Mouse (Mus musculus) MEL (cell line): Measurements from ENCODE around the gene Myh3. TPM values are rescaled to one million over a fixed set of nuclear protein-coding genes. Genes with fewer than 3 reads are reported as not detected.

ENCODE experiments used
- DNase-seq: peaks from one replicate; pipeline ENCODE4 v3.0.0; 2011; ENCODE audit warnings: low read depth, low spot score
- H3K27ac ChIP-seq: 2 replicates; pipeline ENCODE4 v1.5.1; 2012; ENCODE audit warnings: low read depth, mild to moderate bottlenecking, control low read depth, low read length, moderate library complexity; ENCODE audit not compliant: control insufficient read depth
- H3K27me3 ChIP-seq, 2 experiments: fragments of 150-350 bp in 1 of 2; sonication (generic) in 1 of 2; 2 replicates each; pipeline ENCODE4 v1.6.1; 2012; ENCODE audit warnings: low read length in 2 of 2, mild to moderate bottlenecking in 2 of 2, improper control_type of control experiment in 1 of 2, moderate library complexity in 1 of 2; ENCODE audit not compliant: insufficient read depth in 2 of 2, control insufficient read depth in 1 of 2
- H3K36me3 ChIP-seq, 2 experiments: 2 replicates each; pipeline ENCODE4 v1.6.1; 2012 to 2014; ENCODE audit warnings: low read length in 2 of 2, improper control_type of control experiment in 1 of 2, inconsistent platforms in 1 of 2, mild to moderate bottlenecking in 1 of 2; ENCODE audit not compliant: insufficient read depth in 2 of 2, control insufficient read depth in 1 of 2
- H3K4me1 ChIP-seq, 2 experiments: fragments of 150-350 bp in 1 of 2; sonication (generic) in 1 of 2; 2 replicates each; pipeline ENCODE4 v1.6.1; 2012; ENCODE audit warnings: low read length in 2 of 2, improper control_type of control experiment in 1 of 2, mild to moderate bottlenecking in 1 of 2; ENCODE audit not compliant: insufficient read depth in 2 of 2, control insufficient read depth in 1 of 2
- H3K4me3 ChIP-seq, 2 experiments: fragments of 150-350 bp in 1 of 2; sonication (generic) in 1 of 2; 2 replicates each; pipeline ENCODE4 v1.5.1; 2012; ENCODE audit warnings: low read depth in 2 of 2, low read length in 2 of 2, mild to moderate bottlenecking in 2 of 2, moderate library complexity in 2 of 2, control low read depth in 1 of 2, improper control_type of control experiment in 1 of 2; ENCODE audit not compliant: control insufficient read depth in 1 of 2, insufficient read depth in 1 of 2
- H3K79me2 ChIP-seq: 2 replicates; pipeline ENCODE4 v1.6.1; 2012; ENCODE audit warnings: mild to moderate bottlenecking, low read length, moderate library complexity; ENCODE audit not compliant: control insufficient read depth, poor library complexity, insufficient read depth
- H3K9ac ChIP-seq: 2 replicates; pipeline ENCODE4 v1.6.1; 2012; ENCODE audit warnings: low read depth, mild to moderate bottlenecking, control low read depth, low read length, moderate library complexity; ENCODE audit not compliant: control insufficient read depth, poor library complexity, severe bottlenecking
- H3K9me3 ChIP-seq: fragments of 150-350 bp; sonication (generic); replicated peaks from 2 replicates; pipeline ENCODE4 v1.6.1; 2012; ENCODE audit warnings: mild to moderate bottlenecking, low read length, improper control_type of control experiment, moderate library complexity; ENCODE audit not compliant: insufficient read depth
- BHLHE40 ChIP-seq: IDR thresholded peaks from 2 replicates; pipeline ENCODE4 v1.6.1; 2012; ENCODE audit warnings: low read depth, mild to moderate bottlenecking, inconsistent platforms, low read length, improper control_type of control experiment, borderline replicate concordance
- CHD1 ChIP-seq: IDR thresholded peaks from 2 replicates; pipeline ENCODE4 v1.6.1; 2012; ENCODE audit warnings: low read depth, mild to moderate bottlenecking, inconsistent platforms, low read length, improper control_type of control experiment
- CHD2 ChIP-seq: IDR thresholded peaks from 2 replicates; pipeline ENCODE4 v1.6.1; 2011; ENCODE audit warnings: low read length, improper control_type of control experiment
- CTCF ChIP-seq, 3 experiments: IDR thresholded peaks in 2 of 3; conservative IDR thresholded peaks in 1 of 3; 2 replicates each; pipeline ENCODE4 v1.5.1; 2011 to 2012; ENCODE audit warnings: low read length in 3 of 3, low read depth in 2 of 3, mild to moderate bottlenecking in 2 of 3, improper control_type of control experiment in 1 of 3, inconsistent platforms in 1 of 3, mixed read lengths in 1 of 3, moderate library complexity in 1 of 3; ENCODE audit not compliant: control insufficient read depth in 1 of 3, insufficient read depth in 1 of 3, poor library complexity in 1 of 3, severe bottlenecking in 1 of 3
- E2F4 ChIP-seq: IDR thresholded peaks from 2 replicates; pipeline ENCODE4 v1.6.1; 2011; ENCODE audit warnings: low read depth, low read length, improper control_type of control experiment, borderline replicate concordance
- ELF1 ChIP-seq: IDR thresholded peaks from 2 replicates; pipeline ENCODE4 v1.6.1; 2014; ENCODE audit warnings: low read depth, mild to moderate bottlenecking, inconsistent platforms, low read length, improper control_type of control experiment, moderate library complexity
- EP300 ChIP-seq, 2 experiments: IDR thresholded peaks; 2 replicates each; pipeline ENCODE4 v1.6.1; 2011; ENCODE audit warnings: improper control_type of control experiment in 2 of 2, low read length in 2 of 2, low read depth in 1 of 2, mild to moderate bottlenecking in 1 of 2
- ETS1 ChIP-seq: IDR thresholded peaks from 2 replicates; pipeline ENCODE4 v1.6.1; 2012; ENCODE audit warnings: low read depth, mild to moderate bottlenecking, inconsistent platforms, low read length, improper control_type of control experiment, moderate library complexity
- GABPA ChIP-seq: IDR thresholded peaks from 2 replicates; pipeline ENCODE4 v1.6.1; 2012; ENCODE audit warnings: low read depth, mild to moderate bottlenecking, inconsistent platforms, low read length, improper control_type of control experiment, moderate library complexity
- GATA1 ChIP-seq: IDR thresholded peaks from 2 replicates; pipeline ENCODE4 v1.6.1; 2011; ENCODE audit warnings: low read depth, low read length, improper control_type of control experiment
- HCFC1 ChIP-seq: IDR thresholded peaks from 2 replicates; pipeline ENCODE4 v1.6.1; 2012; ENCODE audit warnings: low read depth, mild to moderate bottlenecking, inconsistent platforms, low read length, improper control_type of control experiment, moderate library complexity
- KAT2A ChIP-seq: conservative IDR thresholded peaks from 2 replicates; pipeline ENCODE4 v1.6.1; 2012; ENCODE audit warnings: low read depth, low read length, improper control_type of control experiment, inconsistent platforms
- MAFK ChIP-seq: IDR thresholded peaks from 2 replicates; pipeline ENCODE4 v1.6.1; 2011; ENCODE audit warnings: low read depth, mild to moderate bottlenecking, low read length, improper control_type of control experiment, borderline replicate concordance
- MAX ChIP-seq: IDR thresholded peaks from 2 replicates; pipeline ENCODE4 v1.6.1; 2011; ENCODE audit warnings: low read length, improper control_type of control experiment
- MAZ ChIP-seq: IDR thresholded peaks from 2 replicates; pipeline ENCODE4 v1.6.1; 2012; ENCODE audit warnings: low read depth, mild to moderate bottlenecking, inconsistent platforms, low read length, improper control_type of control experiment
- MEF2A ChIP-seq: IDR thresholded peaks from 2 replicates; pipeline ENCODE4 v1.6.1; 2014; ENCODE audit warnings: low read depth, mild to moderate bottlenecking, inconsistent platforms, low read length, improper control_type of control experiment; ENCODE audit not compliant: poor library complexity, insufficient replicate concordance, severe bottlenecking; ENCODE audit errors: extremely low read depth
- MXI1 ChIP-seq: IDR thresholded peaks from 2 replicates; pipeline ENCODE4 v1.6.1; 2011; ENCODE audit warnings: mild to moderate bottlenecking, low read depth, low read length, improper control_type of control experiment
- MYC ChIP-seq: IDR thresholded peaks from 2 replicates; pipeline ENCODE4 v1.6.1; 2011; ENCODE audit warnings: low read depth, mild to moderate bottlenecking, low read length, improper control_type of control experiment, moderate library complexity
- NELFE ChIP-seq: IDR thresholded peaks from 2 replicates; pipeline ENCODE4 v1.6.1; 2011; ENCODE audit warnings: low read depth, low read length, improper control_type of control experiment
- POLR2A ChIP-seq, 2 experiments: IDR thresholded peaks; 2 replicates each; pipeline ENCODE4 v1.6.1; 2011 to 2012; ENCODE audit warnings: low read length in 2 of 2, mild to moderate bottlenecking in 2 of 2, control low read depth in 1 of 2, improper control_type of control experiment in 1 of 2, low read depth in 1 of 2, moderate library complexity in 1 of 2; ENCODE audit not compliant: control insufficient read depth in 1 of 2, insufficient read depth in 1 of 2, poor library complexity in 1 of 2
- POLR2AphosphoS2 ChIP-seq: IDR thresholded peaks from 2 replicates; pipeline ENCODE4 v1.6.1; 2011; ENCODE audit warnings: low read length, improper control_type of control experiment
- POLR2AphosphoS5 ChIP-seq: IDR thresholded peaks from 2 replicates; pipeline ENCODE4 v1.6.1; 2012; ENCODE audit warnings: low read depth, borderline replicate concordance, mild to moderate bottlenecking, inconsistent platforms, low read length, moderate library complexity, mixed read lengths
- RAD21 ChIP-seq: IDR thresholded peaks from 2 replicates; pipeline ENCODE4 v1.6.1; 2011; ENCODE audit warnings: mild to moderate bottlenecking, low read depth, low read length, improper control_type of control experiment
- RCOR1 ChIP-seq: IDR thresholded peaks from 2 replicates; pipeline ENCODE4 v1.6.1; 2012; ENCODE audit warnings: low read depth, mild to moderate bottlenecking, inconsistent platforms, low read length, improper control_type of control experiment
- SIN3A ChIP-seq: IDR thresholded peaks from 2 replicates; pipeline ENCODE4 v1.6.1; 2012; ENCODE audit warnings: low read length, improper control_type of control experiment, inconsistent platforms
- SMC3 ChIP-seq: IDR thresholded peaks from 2 replicates; pipeline ENCODE4 v1.6.1; 2011; ENCODE audit warnings: low read depth, low read length, improper control_type of control experiment
- TAL1 ChIP-seq: IDR thresholded peaks from 2 replicates; pipeline ENCODE4 v1.6.1; 2012; ENCODE audit warnings: mild to moderate bottlenecking, inconsistent platforms, low read length, moderate library complexity, mixed read lengths
- TBP ChIP-seq: IDR thresholded peaks from 2 replicates; pipeline ENCODE4 v1.8.0; 2011; ENCODE audit warnings: low read depth, low read length, improper control_type of control experiment
- TCF12 ChIP-seq: IDR thresholded peaks from 2 replicates; pipeline ENCODE4 v1.6.1; 2014; ENCODE audit warnings: low read depth, mild to moderate bottlenecking, inconsistent platforms, low read length, improper control_type of control experiment, moderate library complexity
- UBTF ChIP-seq: IDR thresholded peaks from 2 replicates; pipeline ENCODE4 v1.6.1; 2012; ENCODE audit warnings: low read depth, mild to moderate bottlenecking, inconsistent platforms, low read length, improper control_type of control experiment, moderate library complexity, borderline replicate concordance; ENCODE audit not compliant: insufficient read depth
- USF1 ChIP-seq: IDR thresholded peaks from 2 replicates; pipeline ENCODE4 v1.6.1; 2014; ENCODE audit warnings: low read depth, mild to moderate bottlenecking, inconsistent platforms, low read length, improper control_type of control experiment, moderate library complexity
- USF2 ChIP-seq, 2 experiments: IDR thresholded peaks; 2 replicates each; pipeline ENCODE4 v1.6.1; 2011 to 2012; ENCODE audit warnings: improper control_type of control experiment in 2 of 2, low read length in 2 of 2, borderline replicate concordance in 1 of 2, inconsistent platforms in 1 of 2, low read depth in 1 of 2, mild to moderate bottlenecking in 1 of 2; ENCODE audit not compliant: insufficient read depth in 1 of 2
- ZC3H11A ChIP-seq: IDR thresholded peaks from 2 replicates; pipeline ENCODE4 v1.6.1; 2012; ENCODE audit warnings: low read depth, mild to moderate bottlenecking, inconsistent platforms, low read length, improper control_type of control experiment
- ZKSCAN1 ChIP-seq: IDR thresholded peaks from 2 replicates; pipeline ENCODE4 v1.6.1; 2012; ENCODE audit warnings: low read depth, mild to moderate bottlenecking, inconsistent platforms, low read length, improper control_type of control experiment, moderate library complexity
- ZMIZ1 ChIP-seq: IDR thresholded peaks from 2 replicates; pipeline ENCODE4 v1.6.1; 2012; ENCODE audit warnings: low read depth, mild to moderate bottlenecking, inconsistent platforms, low read length, improper control_type of control experiment, moderate library complexity
- ZNF384 ChIP-seq: IDR thresholded peaks from 2 replicates; pipeline ENCODE4 v1.6.1; 2012; ENCODE audit warnings: low read depth, mild to moderate bottlenecking, inconsistent platforms, low read length, improper control_type of control experiment
- polyA plus RNA-seq, 2 experiments: library from polyadenylated mRNA; stranded (reverse) in 1 of 2; unstranded in 1 of 2; fragments of >175 nt in 1 of 2; fragments of >200 nt in 1 of 2; gene quantifications; 2 replicates each; pipeline versions ENCODE4 v1.2.1 to v1.2.4; 2012; ENCODE audit warnings: low replicate concordance in 2 of 2, low read depth in 1 of 2; ENCODE audit not compliant: insufficient read length in 2 of 2, insufficient read depth in 1 of 2, missing spikeins in 1 of 2
- total RNA-seq: library from RNA; depleted of rRNA; stranded (reverse); fragments of 300-350 nt; gene quantifications from 2 replicates; pipeline ENCODE4 v1.2.3, GENCODE M21; 2012

Myh3 gene
- total and polyA plus RNA-seq, 3 experiments, result 0.81 to 1.7 TPM; not detected in 1

GRCm38 (mm10) chr11:67085489-67085888 lies 7.4 kb downstream of the Myh3 start:
- Histone ChIP-seq H3K9me3 (no peaks in the 10 kb centered on the region), H3K36me3 (peaks cover 0 to 2% of the 10 kb centered on the region in 2 experiments; a peak in 1 of 4 replicates), H3K4me1 (peaks cover 6 to 10% of the 10 kb centered on the region in 2 experiments; a peak in 3 of 4 replicates), H3K9ac (peak overlapping the region; percentile 22; the same call in 1 of the 2 replicates), H3K27ac (no peak overlapping the region), H3K27me3 (no peaks in the 10 kb centered on the region), H3K4me3 (no peak overlapping the region), H3K79me2 (no peaks in the 10 kb centered on the region)
- no peak for TF ChIP-seq MXI1
- no peak for TF ChIP-seq POLR2AphosphoS5
- TF ChIP-seq HCFC1, result no peak
- no peak for TF ChIP-seq ZMIZ1
- TF ChIP-seq USF2 (IDR thresholded peaks at IDR 0.05; ENCODE audit: borderline replicate concordance in 1 of 2, insufficient read depth in 1 of 2, low read depth in 1 of 2, low read length in 2 of 2), result no peak
- TF ChIP-seq NELFE, result no peak
- TF ChIP-seq GABPA, result no peak
- TF ChIP-seq POLR2A (IDR thresholded peaks at IDR 0.05; ENCODE audit: control insufficient read depth in 1 of 2, insufficient read depth in 1 of 2, low read depth in 1 of 2, low read length in 2 of 2, poor library complexity in 1 of 2), result no peak
- no peak for TF ChIP-seq ZNF384
- no peak for TF ChIP-seq BHLHE40
- no peak for TF ChIP-seq MAFK
- no peak for TF ChIP-seq MAX
- TF ChIP-seq ETS1, result peak; percentile 19; the same call in 1 of the 2 replicates
- peak; percentile 25; the same call in 1 of the 2 replicates for TF ChIP-seq MYC
- peak; percentile 94 for TF ChIP-seq RAD21
- TF ChIP-seq USF1, result no peak
- 0 out of 2 replicates have a peak, but pooled peaks have one; percentile 18 for TF ChIP-seq TCF12
- TF ChIP-seq E2F4, result no peak
- TF ChIP-seq MEF2A, result no peak
- TF ChIP-seq SIN3A, result peak; percentile 53; the same call in 1 of the 2 replicates
- no peak for TF ChIP-seq UBTF
- TF ChIP-seq KAT2A, result no peak
- 0 out of 4 replicates have a peak, but pooled peaks of 1 of the 2 experiments have one; percentile 7 for TF ChIP-seq EP300 (IDR thresholded peaks at IDR 0.05; ENCODE audit: low read depth in 1 of 2, low read length in 2 of 2)
- TF ChIP-seq RCOR1, result no peak
- peak; percentile 74 to 96 (median 81) for TF ChIP-seq CTCF (IDR thresholded peaks at IDR 0.05 in 2 of 3, conservative IDR thresholded peaks at IDR 0.05 in 1 of 3; ENCODE audit: control insufficient read depth in 1 of 3, insufficient read depth in 1 of 3, low read depth in 2 of 3, low read length in 3 of 3, poor library complexity in 1 of 3, severe bottlenecking in 1 of 3)
- TF ChIP-seq MAZ, result no peak
- peak; percentile 87 for TF ChIP-seq SMC3
- peak; percentile 55; the same call in 1 of the 2 replicates for TF ChIP-seq TBP
- no peak for TF ChIP-seq ZKSCAN1
- no peak for TF ChIP-seq POLR2AphosphoS2
- peak; percentile 74 for TF ChIP-seq ZC3H11A
- TF ChIP-seq ELF1, result no peak
- no peak for TF ChIP-seq CHD1
- no peak for TF ChIP-seq TAL1
- 0 out of 2 replicates have a peak, but pooled peaks have one; percentile 18 for TF ChIP-seq GATA1
- no peak for TF ChIP-seq CHD2
- DNase-seq, result peak; percentile 94
